Mouse (Mus musculus): Measurements from ENCODE around the gene Ifngr1. TPM values are rescaled to one million over a fixed set of nuclear protein-coding genes. Genes with fewer than 3 reads are reported as not detected.
A peak's percentile ranks its signal among the peaks of the same experiment; 100 is the strongest.

Gene Ifngr1
- total RNA-seq (2012; rRNA removed) (17.3 and 17.6 TPM in 2 replicates), total RNA-seq (2014; rRNA removed) (36.0 and 36.7 TPM in 2 replicates), polyA plus RNA-seq (2012; ENCODE audit: insufficient read length, low read depth) (26.7 and 28.1 TPM in 2 replicates)

DNA sequence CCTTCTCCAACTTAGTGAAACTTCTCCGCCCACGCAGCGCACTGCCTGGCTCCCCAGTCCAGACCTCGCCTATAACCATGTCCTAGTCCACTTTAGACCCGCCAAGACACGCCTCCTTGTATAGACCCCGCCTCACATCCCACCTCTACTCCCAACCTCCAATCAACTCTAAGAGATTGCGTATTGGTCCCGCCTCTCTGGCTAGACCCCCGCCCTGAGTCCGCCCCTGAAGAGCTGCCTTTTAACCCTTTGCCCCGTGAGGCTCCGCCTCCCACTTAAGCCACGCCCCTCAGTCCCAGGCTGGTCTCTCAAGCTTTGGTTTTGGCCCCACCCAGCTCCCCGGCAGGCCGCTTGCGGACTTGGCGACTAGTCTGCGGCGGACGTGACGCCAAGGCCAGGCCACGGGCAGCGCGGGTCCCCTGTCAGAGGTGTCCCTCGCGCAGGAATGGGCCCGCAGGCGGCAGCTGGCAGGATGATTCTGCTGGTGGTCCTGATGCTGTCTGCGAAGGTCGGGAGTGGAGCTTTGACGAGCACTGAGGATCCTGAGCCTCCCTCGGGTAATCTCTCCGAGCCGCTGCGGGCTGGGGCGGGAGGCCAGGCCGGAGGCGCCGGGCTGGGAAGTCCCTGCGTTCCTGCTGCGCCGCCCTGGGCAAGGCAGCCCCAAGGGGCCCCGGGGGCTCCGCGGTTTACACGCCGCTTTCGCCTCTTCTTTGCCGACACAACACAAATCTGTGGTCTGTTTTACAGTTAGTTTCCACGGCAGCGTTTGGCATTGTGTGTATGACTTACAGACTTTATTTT is at the start of gene Ifngr1:
Gene Ifngr1 (plus strand): TSS at position 309 of the 801 bp plus-strand sequence.
- peak within 1 kb of the TSS; percentile 60 to 81 (median 71) for H3K4me3 ChIP-seq (replicated peaks in 1 of 3; ENCODE audit: low read depth in 2 of 3, low read length in 2 of 3, poor library complexity in 1 of 3)
- H3K27ac ChIP-seq (ENCODE audit: insufficient read depth, low read depth): peak within 1 kb of the TSS; percentile 80
- TF ChIP-seq MAFK (IDR thresholded peaks at IDR 0.05; ENCODE audit: insufficient replicate concordance, low read length) (peak; percentile 53; the same call in 1 of the 2 replicates), ZMIZ1 (IDR thresholded peaks at IDR 0.05; ENCODE audit: low read depth, low read length) (peak; percentile 77), ZKSCAN1 (IDR thresholded peaks at IDR 0.05; ENCODE audit: borderline replicate concordance, low read depth, low read length) (no peak), GABPA (IDR thresholded peaks at IDR 0.05; ENCODE audit: insufficient replicate concordance, low read depth, low read length) (no peak), MXI1 (IDR thresholded peaks at IDR 0.05; ENCODE audit: low read depth, low read length) (peak; percentile 60), JUND (conservative IDR thresholded peaks at IDR 0.05; ENCODE audit: low read depth, low read length) (no peak), NELFE (IDR thresholded peaks at IDR 0.05; ENCODE audit: low read depth, low read length) (peak; percentile 75), UBTF (IDR thresholded peaks at IDR 0.05; ENCODE audit: low read depth, low read length) (peak; percentile 90), PAX5 (IDR thresholded peaks at IDR 0.05; ENCODE audit: low read length) (no peak), RAD21 (IDR thresholded peaks at IDR 0.05; ENCODE audit: low read depth, low read length) (no peak), USF2 (conservative IDR thresholded peaks at IDR 0.05; ENCODE audit: low read depth, low read length) (no peak), MEF2A (IDR thresholded peaks at IDR 0.05; ENCODE audit: borderline replicate concordance, low read depth, low read length) (0 out of 2 replicates have a peak, but pooled peaks have one; percentile 36), MAZ (IDR thresholded peaks at IDR 0.05; ENCODE audit: low read depth, low read length) (no peak), RCOR1 (conservative IDR thresholded peaks at IDR 0.05; ENCODE audit: low read depth, low read length) (no peak), E2F4 (IDR thresholded peaks at IDR 0.05; ENCODE audit: insufficient replicate concordance, low read depth, low read length) (no peak), POLR2AphosphoS2 (IDR thresholded peaks at IDR 0.05; ENCODE audit: low read depth, low read length) (peak; percentile 73), ELF1 (IDR thresholded peaks at IDR 0.05; ENCODE audit: low read depth, low read length) (peak; percentile 16; the same call in 1 of the 2 replicates), MYC (IDR thresholded peaks at IDR 0.05; ENCODE audit: low read depth, low read length) (0 out of 2 replicates have a peak, but pooled peaks have one; percentile 11), ETS1 (conservative IDR thresholded peaks at IDR 0.05; ENCODE audit: low read depth, low read length) (peak; percentile 51), CTCF (conservative IDR thresholded peaks at IDR 0.05 in 1 of 2, IDR thresholded peaks at IDR 0.05 in 1 of 2; ENCODE audit: low read depth in 2 of 2, low read length in 2 of 2) (no peak), KAT2A (IDR thresholded peaks at IDR 0.05; ENCODE audit: insufficient replicate concordance, low read length) (0 out of 2 replicates have a peak, but pooled peaks have one; percentile 45), BHLHE40 (IDR thresholded peaks at IDR 0.05; ENCODE audit: low read depth, low read length) (0 out of 2 replicates have a peak, but pooled peaks have one; percentile 38), IRF4 (IDR thresholded peaks at IDR 0.05; ENCODE audit: low read depth, low read length) (peak; percentile 87), NRF1 (IDR thresholded peaks at IDR 0.05; ENCODE audit: low read depth, low read length) (peak; percentile 46), SMC3 (IDR thresholded peaks at IDR 0.05; ENCODE audit: low read depth, low read length) (no peak), HCFC1 (IDR thresholded peaks at IDR 0.05; ENCODE audit: low read depth, low read length) (peak; percentile 65), POLR2A (IDR thresholded peaks at IDR 0.05; ENCODE audit: low read depth, low read length) (peak; percentile 86), CHD2 (IDR thresholded peaks at IDR 0.05; ENCODE audit: low read length) (no peak; the same call in 1 of the 2 replicates), ZC3H11A (IDR thresholded peaks at IDR 0.05; ENCODE audit: low read depth, low read length) (no peak), EP300 (IDR thresholded peaks at IDR 0.05; ENCODE audit: low read length) (no peak), JUN (IDR thresholded peaks at IDR 0.05; ENCODE audit: insufficient read depth, low read depth, low read length) (no peak), MAX (IDR thresholded peaks at IDR 0.05; ENCODE audit: low read length) (peak; percentile 41; the same call in 1 of the 2 replicates), CHD1 (IDR thresholded peaks at IDR 0.05; ENCODE audit: low read depth, low read length) (0 out of 2 replicates have a peak, but pooled peaks have one; percentile 49), SIN3A (IDR thresholded peaks at IDR 0.05; ENCODE audit: low read length) (peak; percentile 55), TCF12 (IDR thresholded peaks at IDR 0.05; ENCODE audit: low read depth, low read length) (peak; percentile 75), TBP (conservative IDR thresholded peaks at IDR 0.05; ENCODE audit: low read depth, low read length) (peak; percentile 95; the same call in 1 of the 2 replicates)
- dilution Hi-C loops (cut with MboI; ENCODE audit: extremely low pct_ligation_motif_present, extremely low pct_unique_long_range_greater_than_20kb, low sequenced_read_pairs): no loop called here
- DNase-seq (ENCODE audit: extremely low read depth): peak; percentile 99
- peak within 1 kb of the TSS; percentile 60 for H3K9ac ChIP-seq (ENCODE audit: insufficient read depth, low read depth)
- in situ Hi-C loops (cut with MboI; ENCODE audit: low pct_ligation_motif_present, low pct_unique_long_range_greater_than_20kb, low sequenced_read_pairs): loop anchor here (10.0 kb wide), 1 partner anchor 57 kb away; no protein-coding TSS in a partner anchor
- no peaks in the 10 kb centered on the region for H3K9me3 ChIP-seq (replicated peaks; ENCODE audit: low read length)
- H3K27me3 ChIP-seq (replicated peaks): no peaks in the 10 kb centered on the region
- H3K79me2 ChIP-seq (replicated peaks; ENCODE audit: control insufficient read depth, extremely low read depth, insufficient read depth, poor library complexity, severe bottlenecking): peaks cover 6% of the 10 kb centered on the region
- H3K4me2 ChIP-seq (ENCODE audit: insufficient read depth, low read depth, poor library complexity, severe bottlenecking): peak within 1 kb of the TSS; percentile 88
- H3K4me1 ChIP-seq (ENCODE audit: control insufficient read depth in 1 of 2, insufficient read depth in 2 of 2): peaks cover 12 to 66% of the 10 kb centered on the region in 2 experiments
- H3K36me3 ChIP-seq (replicated peaks in 1 of 2; ENCODE audit: control insufficient read depth in 1 of 2, insufficient read depth in 1 of 2, low read length in 1 of 2): peaks cover 0 to 17% of the 10 kb centered on the region in 2 experiments

Data from CH12.LX (cell line).